Mouse (Mus musculus) left cerebral cortex, postnatal 25 days (tissue): Measurements from ENCODE around the gene Stx6. TPM values are rescaled to one million over a fixed set of nuclear protein-coding genes. Genes with fewer than 3 reads are reported as not detected.

ENCODE experiments used
- DNase-seq, 2 experiments: peaks; one replicate each; pipeline ENCODE4 v3.0.0; 2022; ENCODE audit warnings: low spot score in 2 of 2, mixed read lengths in 1 of 2
- intact Hi-C: fragments of 180-260 bp; cut with DNase I; formaldehyde crosslinking; loops from one replicate; pipeline ENCODE4 v1.15.1; 2025
- total RNA-seq, 2 experiments: library from RNA; stranded (reverse); gene quantifications; 2 replicates each; pipeline ENCODE4 v1.2.3; 2021

Stx6 gene
- 100 to 1,000 TPM; 110 to 115 TPM for total RNA-seq

- DNase-seq: peak; percentile 97 to 99
- intact Hi-C loops: no loop called here
Observed at GRCm38 (mm10) chr1:155158141-155158969, at the start of gene Stx6. Gene Stx6, plus strand, starts transcription at chr1:155158715.

- no peak for DNase-seq
- intact Hi-C loops: no loop called here
Observed at GRCm38 (mm10) chr1:155109387-155110350, 48.8 kb upstream of the Stx6 start.

- no peak for DNase-seq
- intact Hi-C loops: no loop called here
Observed at GRCm38 (mm10) chr1:155111491-155111890, 47.0 kb upstream of the Stx6 start.

GRCm38 (mm10) chr1:155112118-155112517 lies 46.4 kb upstream of the Stx6 start:
- DNase-seq: no peak
- intact Hi-C loops: no loop called here

- intact Hi-C loops: no loop called here
- DNase-seq: no peak
Observed at GRCm38 (mm10) chr1:155112875-155113274, 45.6 kb upstream of the Stx6 start.

GRCm38 (mm10) chr1:155113946-155114345 lies 44.6 kb upstream of the Stx6 start:
- intact Hi-C loops: no loop called here
- no peak for DNase-seq

GRCm38 (mm10) chr1:155119719-155120118 lies 38.8 kb upstream of the Stx6 start:
- intact Hi-C loops: no loop called here
- no peak for DNase-seq

GRCm38 (mm10) chr1:155121977-155122939 lies 36.3 kb upstream of the Stx6 start:
- intact Hi-C loops: no loop called here
- DNase-seq: peak in 1 of 2 experiments; percentile 30

GRCm38 (mm10) chr1:155124397-155124796 lies 34.1 kb upstream of the Stx6 start:
- no peak for DNase-seq
- intact Hi-C loops: no loop called here

- no peak for DNase-seq
- intact Hi-C loops: no loop called here
Observed at GRCm38 (mm10) chr1:155126716-155127115, 31.8 kb upstream of the Stx6 start.

GRCm38 (mm10) chr1:155127429-155127934 lies 31.0 kb upstream of the Stx6 start:
- DNase-seq: no peak
- intact Hi-C loops: no loop called here

GRCm38 (mm10) chr1:155134866-155135265 lies 23.6 kb upstream of the Stx6 start:
- no peak for DNase-seq
- intact Hi-C loops: no loop called here

GRCm38 (mm10) chr1:155138795-155139194 lies 19.7 kb upstream of the Stx6 start:
- no peak for DNase-seq
- intact Hi-C loops: no loop called here

GRCm38 (mm10) chr1:155140076-155140475 lies 18.4 kb upstream of the Stx6 start:
- DNase-seq: peak; percentile 54 to 74
- intact Hi-C loops: loop anchor here (1.0 to 5.0 kb wide), 2 partner anchors 38 to 91 kb away; no protein-coding TSS in a partner anchor

- no peak for DNase-seq
- intact Hi-C loops: no loop called here
Observed at GRCm38 (mm10) chr1:155145620-155146019, 12.9 kb upstream of the Stx6 start.

- DNase-seq: peak in 1 of 2 experiments; percentile 55
- intact Hi-C loops: no loop called here
Observed at GRCm38 (mm10) chr1:155146572-155146980, 11.9 kb upstream of the Stx6 start, which contains the start of gene Mr1. Gene Mr1, minus strand, starts transcription at chr1:155146814.

- intact Hi-C loops: no loop called here
- no peak for DNase-seq
Observed at GRCm38 (mm10) chr1:155147228-155147627, 11.3 kb upstream of the Stx6 start.

- intact Hi-C loops: no loop called here
- DNase-seq: no peak
Observed at GRCm38 (mm10) chr1:155149403-155149802, 9.1 kb upstream of the Stx6 start.

GRCm38 (mm10) chr1:155150821-155151220 lies 7.7 kb upstream of the Stx6 start:
- no peak for DNase-seq

More at GRCm38 (mm10) chr1:155150821-155151220, 7.7 kb upstream of the Stx6 start:
- intact Hi-C loops: no loop called here
